Mouse (Mus musculus): ENCODE data around the gene Otof.

- TF ChIP-seq CTCF (IDR thresholded peaks at IDR 0.05; ENCODE audit: low read depth) = peak; percentile 23
- TF ChIP-seq EP300 (IDR thresholded peaks at IDR 0.05; ENCODE audit: low read depth) = no peak
Observed at GRCm38 (mm10) chr5:30442196-30442595, 19.5 kb downstream of the Otof start.
